Mouse (Mus musculus) heart, embryonic 14.5 days (tissue): ENCODE measurements at regions not wholly inside any gene's neighbourhood (a gene's known extent, or its start where the extent isn't known, plus 50 kb on each side); places are given as distances from the start of the nearest gene placed in this dataset.

Experiments
- ATAC-seq: fragments of 200-750 bp; cut with Nextera tagmentation; 2 replicates; pipeline ENCODE4 v1.8.0; 2017; ENCODE audit warnings: low read depth, moderate TSS enrichment; ENCODE audit not compliant: insufficient number of reproducible peaks, insufficient read depth, low FRiP score
- H3K27ac ChIP-seq, 2 experiments: fragments of 200-500 bp in 1 of 2; fragments of 300-500 bp in 1 of 2; sonication (generic) in 1 of 2; replicated peaks in 1 of 2; 2 replicates each; pipeline ENCODE4 v1.5.1; 2012 to 2014; ENCODE audit warnings: low read depth in 2 of 2, low read length in 2 of 2, control low read depth in 1 of 2, mild to moderate bottlenecking in 1 of 2, mixed read lengths in 1 of 2; ENCODE audit not compliant: control insufficient read depth in 1 of 2, insufficient read depth in 1 of 2
- H3K27me3 ChIP-seq: fragments of 300-500 bp; sonication (generic); 2 replicates; pipeline ENCODE4 v1.6.1; 2014; ENCODE audit warnings: mild to moderate bottlenecking, low read length, control low read depth; ENCODE audit not compliant: control insufficient read depth, insufficient read depth
- H3K36me3 ChIP-seq: fragments of 300-500 bp; sonication (generic); 2 replicates; pipeline ENCODE4 v1.6.1; 2014; ENCODE audit warnings: mild to moderate bottlenecking, control low read depth, low read length, mixed read lengths; ENCODE audit not compliant: control insufficient read depth, insufficient read depth
- H3K4me1 ChIP-seq, 2 experiments: fragments of 200-500 bp in 1 of 2; fragments of 300-500 bp in 1 of 2; sonication (generic) in 1 of 2; 2 replicates each; pipeline ENCODE4 v1.6.1; 2012 to 2014; ENCODE audit warnings: low read length in 2 of 2, control low read depth in 1 of 2, mixed read lengths in 1 of 2; ENCODE audit not compliant: control insufficient read depth in 2 of 2, insufficient read depth in 2 of 2
- H3K4me2 ChIP-seq: fragments of 300-500 bp; sonication (generic); 2 replicates; pipeline ENCODE4 v1.6.1; 2014; ENCODE audit warnings: mild to moderate bottlenecking, low read length
- H3K4me3 ChIP-seq, 2 experiments: fragments of 200-500 bp in 1 of 2; fragments of 300-500 bp in 1 of 2; sonication (generic) in 1 of 2; 2 replicates each; pipeline ENCODE4 v1.5.1; 2012 to 2014; ENCODE audit warnings: low read length in 2 of 2, mild to moderate bottlenecking in 2 of 2, control low read depth in 1 of 2, low read depth in 1 of 2, moderate library complexity in 1 of 2; ENCODE audit not compliant: control insufficient read depth in 1 of 2, insufficient read depth in 1 of 2
- H3K9ac ChIP-seq: fragments of 300-500 bp; sonication (generic); 2 replicates; pipeline ENCODE4 v1.6.1; 2014; ENCODE audit warnings: mild to moderate bottlenecking, low read length
- H3K9me3 ChIP-seq: fragments of 300-500 bp; sonication (generic); 2 replicates; pipeline ENCODE4 v1.6.1; 2016; ENCODE audit warnings: low read length, control low read depth; ENCODE audit not compliant: control insufficient read depth
- WGBS: fragments of 180-500 bp; shearing (Covaris S2); extraction: QIAGEN DNeasy Blood & Tissue Kit; methylation state at CpG from one replicate; pipeline ENCODE4 v1.1.7; 2014; 5-methylcytosine and 5-hydroxymethylcytosine counted together

DNA sequence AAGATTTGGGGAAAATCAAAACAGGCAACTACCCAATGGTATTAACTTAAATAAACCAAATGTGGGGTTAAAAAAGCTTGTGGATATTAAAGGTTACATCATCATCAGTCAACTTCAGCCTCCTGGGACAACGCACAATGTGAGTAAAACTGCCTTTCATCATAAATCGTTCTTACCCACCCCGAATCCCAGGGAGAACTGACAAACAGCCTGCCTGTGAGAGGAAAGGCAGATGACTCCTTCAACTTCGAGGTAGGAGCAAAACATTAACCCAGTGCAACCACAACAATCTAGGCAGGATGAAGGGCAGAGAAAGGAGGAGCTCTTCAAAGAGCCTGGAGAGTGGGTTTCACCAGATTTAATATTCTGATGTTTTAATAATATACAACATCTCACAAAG lies 135.3 kb upstream of the Gm37988 start:
- Histone ChIP-seq H3K9ac (no peak overlapping the region), H3K9me3 (no peaks in the 10 kb centered on the region), H3K4me1 (no peaks in the 10 kb centered on the region), H3K4me3 (no peak overlapping the region), H3K4me2 (no peak overlapping the region), H3K27ac (no peak overlapping the region), H3K36me3 (no peaks in the 10 kb centered on the region), H3K27me3 (no peaks in the 10 kb centered on the region)
- ATAC-seq: no peak
- 56% methylated on average over 4 of the region's 4 CpGs for WGBS

GRCm38 (mm10) chr1:4687605-4688004 lies 120.1 kb upstream of the Gm37988 start:
- H3K9me3 ChIP-seq: no peaks in the 10 kb centered on the region
- no peaks in the 10 kb centered on the region for H3K4me1 ChIP-seq
- 0 out of 2 replicates have a peak, but pooled peaks cover 7% of the 10 kb centered on the region for H3K27me3 ChIP-seq
- no peaks in the 10 kb centered on the region for H3K36me3 ChIP-seq
- no peak for ATAC-seq
- no peak overlapping the region for H3K27ac ChIP-seq
- no peak overlapping the region for H3K9ac ChIP-seq
- no peak overlapping the region for H3K4me2 ChIP-seq
- H3K4me3 ChIP-seq: no peak overlapping the region
- 91% methylated on average over 9 of the region's 9 CpGs for WGBS

DNA sequence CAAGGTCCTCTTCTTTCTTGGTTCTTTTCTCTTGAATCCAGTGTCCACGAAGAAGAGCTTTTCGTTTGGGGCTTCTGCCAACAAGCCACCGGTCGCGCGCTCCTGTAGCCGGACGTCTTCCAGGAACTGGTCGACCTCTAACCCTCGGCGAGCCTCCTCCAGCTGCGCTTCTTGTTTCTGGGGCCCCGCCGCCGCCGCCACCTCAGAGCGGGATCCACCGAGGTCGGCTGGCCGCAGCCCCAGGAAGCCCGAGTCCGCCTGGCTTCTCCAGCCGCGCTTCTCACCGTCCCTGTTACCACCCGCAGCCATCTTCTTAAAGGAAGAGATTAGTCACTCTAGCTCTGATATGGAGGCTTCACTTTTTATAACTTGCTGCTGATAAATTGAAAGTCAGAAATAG lies 118.6 kb upstream of the Gm37988 start:
- no peak overlapping the region for H3K27ac ChIP-seq
- H3K27me3 ChIP-seq: 0 out of 2 replicates have a peak, but pooled peaks cover 7% of the 10 kb centered on the region
- H3K9ac ChIP-seq: no peak overlapping the region; the same call in 1 of the 2 replicates
- H3K4me3 ChIP-seq: peak overlapping the region; percentile 34 to 35; a peak in 3 of 4 replicates
- no peak for ATAC-seq
- WGBS: 11% methylated on average over 26 of the region's 26 CpGs
- H3K4me1 ChIP-seq: no peaks in the 10 kb centered on the region
- H3K4me2 ChIP-seq: peak overlapping the region; percentile 66
- no peaks in the 10 kb centered on the region for H3K36me3 ChIP-seq
- H3K9me3 ChIP-seq: no peaks in the 10 kb centered on the region

- H3K36me3 ChIP-seq: no peaks in the 10 kb centered on the region
- WGBS: 71% methylated on average over 3 of the region's 3 CpGs
- H3K9me3 ChIP-seq: no peaks in the 10 kb centered on the region
- no peak overlapping the region for H3K27ac ChIP-seq
- ATAC-seq: no peak
- no peak overlapping the region for H3K9ac ChIP-seq
- H3K27me3 ChIP-seq: no peaks in the 10 kb centered on the region
- no peak overlapping the region for H3K4me3 ChIP-seq
- H3K4me2 ChIP-seq: no peak overlapping the region
- no peaks in the 10 kb centered on the region for H3K4me1 ChIP-seq
These were observed 104.4 kb upstream of the Gm37988 start for GRCm38 (mm10) chr1:4703316-4703715.

DNA sequence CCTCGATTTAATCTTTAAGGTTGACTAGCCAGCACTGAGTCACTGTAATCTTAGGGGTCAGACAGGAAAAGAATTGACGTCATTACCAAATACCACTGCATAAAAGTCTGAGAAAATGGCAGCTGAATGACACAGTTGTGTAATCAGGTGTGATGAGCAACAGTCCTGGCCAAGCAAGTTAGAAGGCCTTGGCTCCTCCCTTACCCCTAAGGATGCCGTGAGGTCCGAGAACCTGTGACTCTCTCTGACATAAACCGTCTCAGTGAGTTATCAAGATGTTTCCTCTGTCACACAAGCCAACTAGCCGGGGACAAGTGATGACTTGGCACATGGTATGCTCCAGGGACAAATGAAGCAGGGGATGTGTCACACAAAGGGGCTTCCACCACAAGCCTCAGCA lies 101.5 kb upstream of the Gm37988 start:
- Histone ChIP-seq H3K9ac (no peak overlapping the region), H3K27ac (no peak overlapping the region), H3K4me1 (no peaks in the 10 kb centered on the region), H3K4me2 (no peak overlapping the region), H3K9me3 (no peaks in the 10 kb centered on the region), H3K4me3 (no peak overlapping the region), H3K27me3 (no peaks in the 10 kb centered on the region), H3K36me3 (no peaks in the 10 kb centered on the region)
- WGBS: 45% methylated on average over 6 of the region's 6 CpGs
- no peak for ATAC-seq

GRCm38 (mm10) chr1:4722333-4722931 lies 85.3 kb upstream of the Gm37988 start:
- H3K27ac ChIP-seq: no peak overlapping the region
- H3K27me3 ChIP-seq: no peaks in the 10 kb centered on the region
- no peak overlapping the region for H3K4me3 ChIP-seq
- ATAC-seq: no peak
- H3K4me2 ChIP-seq: no peak overlapping the region
- H3K36me3 ChIP-seq: no peaks in the 10 kb centered on the region
- no peak overlapping the region for H3K9ac ChIP-seq
- no peaks in the 10 kb centered on the region for H3K4me1 ChIP-seq
- WGBS: 81% methylated on average over 10 of the region's 10 CpGs
- H3K9me3 ChIP-seq: no peaks in the 10 kb centered on the region
